Mouse (Mus musculus): ENCODE measurements at regions not wholly inside any gene's neighbourhood (a gene's known extent, or its start where the extent isn't known, plus 50 kb on each side); places are given as distances from the start of the nearest gene placed in this dataset.

- Histone ChIP-seq H3K27ac (ENCODE audit: low read depth, low read length) (no peak overlapping the region), H3K4me2 (ENCODE audit: low read depth, low read length, poor library complexity, severe bottlenecking) (no peak overlapping the region), H3K4me3 (ENCODE audit: low read depth, low read length) (no peak overlapping the region), H3K27me3 (ENCODE audit: insufficient read depth, low read length) (no peaks in the 10 kb centered on the region), H3K9ac (replicated peaks; ENCODE audit: low read length, poor library complexity, severe bottlenecking) (no peak overlapping the region), H3K4me1 (ENCODE audit: insufficient read depth, low read length) (no peaks in the 10 kb centered on the region), H3K36me3 (ENCODE audit: insufficient read depth, low read length) (no peaks in the 10 kb centered on the region), H3K9me3 (ENCODE audit: low read length) (no peaks in the 10 kb centered on the region)
- ATAC-seq (ENCODE audit: low FRiP score) (no peak), DNase-seq (ENCODE audit: low spot score) (peak; percentile 4)
- 76% methylated on average over 2 of the region's 2 CpGs for WGBS
- no peak for TF ChIP-seq CTCF (IDR thresholded peaks at IDR 0.05)
These were observed 2350.1 kb upstream of the Pcdh20 start for GRCm38 (mm10) chr14:90821309-90821708.

GRCm38 (mm10) chr14:90810223-90810622, 2339.0 kb upstream of the Pcdh20 start:
- Histone ChIP-seq H3K27me3 (ENCODE audit: insufficient read depth, low read length) (no peaks in the 10 kb centered on the region), H3K27ac (ENCODE audit: low read depth, low read length) (no peak overlapping the region), H3K9ac (replicated peaks; ENCODE audit: low read length, poor library complexity, severe bottlenecking) (no peak overlapping the region), H3K4me3 (ENCODE audit: low read depth, low read length) (no peak overlapping the region), H3K4me2 (ENCODE audit: low read depth, low read length, poor library complexity, severe bottlenecking) (no peak overlapping the region), H3K36me3 (ENCODE audit: insufficient read depth, low read length) (no peaks in the 10 kb centered on the region), H3K9me3 (ENCODE audit: low read length) (no peaks in the 10 kb centered on the region), H3K4me1 (ENCODE audit: insufficient read depth, low read length) (no peaks in the 10 kb centered on the region)
- TF ChIP-seq CTCF (IDR thresholded peaks at IDR 0.05): no peak
- peak; percentile 5 for DNase-seq (ENCODE audit: low spot score)
- ATAC-seq (ENCODE audit: low FRiP score): no peak

DNA sequence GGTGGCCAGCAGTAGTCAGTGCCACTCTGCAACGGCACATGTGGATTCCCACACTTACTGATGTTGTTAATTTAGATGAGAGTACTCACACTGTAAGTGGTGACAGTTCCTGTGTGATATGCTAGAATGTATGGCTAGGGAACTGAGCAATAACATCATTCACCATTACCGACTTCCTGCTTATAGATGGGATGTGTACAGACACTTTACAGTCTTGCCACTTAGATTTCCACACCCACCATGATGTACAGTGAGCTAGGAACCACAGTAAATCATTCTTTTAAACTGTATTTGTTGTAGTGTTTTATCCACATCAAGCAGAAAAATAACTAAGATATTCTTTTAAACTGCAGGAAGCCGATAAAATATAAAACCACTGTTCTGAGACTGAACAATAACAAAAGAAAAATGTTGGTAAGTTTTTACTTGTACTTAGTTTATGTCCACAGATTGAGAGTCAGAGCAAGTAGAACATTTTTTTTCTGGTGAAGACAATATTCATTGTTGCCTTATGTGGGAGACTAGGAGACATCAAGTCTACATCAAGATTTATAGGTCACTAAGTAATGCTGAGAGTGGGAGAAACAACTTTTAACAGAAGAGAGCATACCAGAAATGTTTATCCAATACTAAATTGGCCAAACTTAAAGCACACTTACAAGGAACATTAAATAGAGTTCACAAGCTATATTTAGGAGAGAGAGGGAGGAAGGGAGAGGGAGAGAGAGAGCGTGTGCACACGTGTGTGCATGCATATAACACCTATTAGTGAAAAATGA, 2318.7 kb upstream of the Pcdh20 start:
- Histone ChIP-seq H3K4me2 (ENCODE audit: low read depth, low read length, poor library complexity, severe bottlenecking) (no peak overlapping the region), H3K36me3 (ENCODE audit: insufficient read depth, low read length) (no peaks in the 10 kb centered on the region), H3K9me3 (ENCODE audit: low read length) (no peaks in the 10 kb centered on the region), H3K27ac (ENCODE audit: low read depth, low read length) (no peak overlapping the region), H3K4me3 (ENCODE audit: low read depth, low read length) (no peak overlapping the region), H3K9ac (replicated peaks; ENCODE audit: low read length, poor library complexity, severe bottlenecking) (no peak overlapping the region), H3K27me3 (ENCODE audit: insufficient read depth, low read length) (no peaks in the 10 kb centered on the region), H3K4me1 (ENCODE audit: insufficient read depth, low read length) (no peaks in the 10 kb centered on the region)
- 88% methylated on average over 5 of the region's 5 CpGs for WGBS
- DNase-seq (ENCODE audit: low spot score) (no peak), ATAC-seq (ENCODE audit: low FRiP score) (no peak)
- TF ChIP-seq CTCF (IDR thresholded peaks at IDR 0.05): no peak

Measured in midbrain, postnatal 0 days (tissue).